Mouse (Mus musculus) bone marrow, adult 2 months (tissue): Measurements from ENCODE around the gene Rasgrp3.

Experiments
- CTCF ChIP-seq: fragments of 200-500 bp; IDR thresholded peaks from 2 replicates; pipeline ENCODE4 v1.5.1; 2011; ENCODE audit warnings: low read length, control low read depth; ENCODE audit not compliant: control insufficient read depth, insufficient read depth
- POLR2A ChIP-seq: fragments of 200-500 bp; IDR thresholded peaks from 2 replicates; pipeline ENCODE4 v1.6.1; 2011; ENCODE audit warnings: low read depth, mild to moderate bottlenecking, control low read depth, low read length, borderline replicate concordance; ENCODE audit not compliant: control insufficient read depth

GRCm38 (mm10) chr17:75475985-75476384, 40.3 kb downstream of the Rasgrp3 start:
- TF ChIP-seq CTCF: no peak
- no peak for TF ChIP-seq POLR2A
